Mouse (Mus musculus) bone marrow macrophage, adult 2 months (primary cell): Measurements from ENCODE around the gene Plcb2. TPM values are rescaled to one million over a fixed set of nuclear protein-coding genes. Genes with fewer than 3 reads are reported as not detected.
A peak's percentile ranks its signal among the peaks of the same experiment; 100 is the strongest.

Source experiments
- H3K27ac ChIP-seq: 2 replicates; pipeline ENCODE4 v1.5.1; 2012; ENCODE audit warnings: low read depth, low read length; ENCODE audit not compliant: insufficient read depth
- H3K4me1 ChIP-seq: 2 replicates; pipeline ENCODE4 v1.6.1; 2012; ENCODE audit warnings: low read length; ENCODE audit not compliant: control insufficient read depth, insufficient read depth
- H3K4me3 ChIP-seq: 2 replicates; pipeline ENCODE4 v1.5.1; 2012; ENCODE audit warnings: mild to moderate bottlenecking, low read length, moderate library complexity; ENCODE audit not compliant: insufficient read depth
- CTCF ChIP-seq: IDR thresholded peaks from 2 replicates; pipeline ENCODE4 v1.5.1; 2012; ENCODE audit warnings: low read depth, mild to moderate bottlenecking, low read length, moderate library complexity
- POLR2A ChIP-seq: IDR thresholded peaks from 2 replicates; pipeline ENCODE4 v1.6.1; 2012; ENCODE audit warnings: mild to moderate bottlenecking, low read depth, low read length, borderline replicate concordance
- polyA plus RNA-seq: library from polyadenylated mRNA; stranded (reverse); fragments of >200 nt; gene quantifications from 2 replicates; pipeline ENCODE4 v1.2.4, GENCODE M21; 2012; ENCODE audit not compliant: missing spikeins, insufficient read depth, insufficient read length

Plcb2 gene
- polyA plus RNA-seq, 1 experiment: 53.8 TPM

GRCm38 (mm10) chr2:118723693-118724486 lies 4.3 kb downstream of the Plcb2 start:
- Histone ChIP-seq H3K4me1 (peaks cover 18% of the 10 kb centered on the region), H3K27ac (no peak overlapping the region), H3K4me3 (no peak overlapping the region)
- TF ChIP-seq POLR2A: no peak
- no peak for TF ChIP-seq CTCF

GRCm38 (mm10) chr2:118716677-118717076 lies 11.6 kb downstream of the Plcb2 start:
- no peak overlapping the region for H3K27ac ChIP-seq
- TF ChIP-seq CTCF: no peak
- TF ChIP-seq POLR2A: no peak
- no peaks in the 10 kb centered on the region for H3K4me1 ChIP-seq
- no peak overlapping the region for H3K4me3 ChIP-seq

DNA sequence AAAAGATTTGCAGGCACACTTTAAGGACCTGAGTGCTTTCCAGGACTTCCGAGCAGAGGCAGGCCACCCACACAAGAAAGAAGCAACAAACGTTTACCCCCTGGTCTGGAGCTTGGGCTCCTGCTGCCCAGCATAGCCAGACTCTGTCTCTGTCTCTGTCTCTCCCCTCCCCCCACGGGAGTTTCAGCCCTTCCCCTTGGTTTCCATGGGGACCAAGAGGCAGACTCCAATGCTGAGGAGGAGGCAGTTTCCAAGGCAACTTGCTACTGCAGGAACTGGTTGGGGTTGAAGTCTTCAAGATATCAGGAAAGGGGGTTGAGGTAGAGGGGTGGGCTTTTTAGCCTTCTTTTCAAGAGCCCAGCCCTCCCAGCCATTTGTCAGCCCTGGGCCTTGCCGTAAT lies 14.0 kb downstream of the Plcb2 start:
- no peak overlapping the region for H3K27ac ChIP-seq
- H3K4me3 ChIP-seq: no peak overlapping the region
- H3K4me1 ChIP-seq: peaks cover 9% of the 10 kb centered on the region
- no peak for TF ChIP-seq CTCF
- TF ChIP-seq POLR2A: no peak

GRCm38 (mm10) chr2:118713631-118714030 lies 14.6 kb downstream of the Plcb2 start:
- no peak for TF ChIP-seq CTCF
- no peak for TF ChIP-seq POLR2A
- H3K4me3 ChIP-seq: no peak overlapping the region

DNA sequence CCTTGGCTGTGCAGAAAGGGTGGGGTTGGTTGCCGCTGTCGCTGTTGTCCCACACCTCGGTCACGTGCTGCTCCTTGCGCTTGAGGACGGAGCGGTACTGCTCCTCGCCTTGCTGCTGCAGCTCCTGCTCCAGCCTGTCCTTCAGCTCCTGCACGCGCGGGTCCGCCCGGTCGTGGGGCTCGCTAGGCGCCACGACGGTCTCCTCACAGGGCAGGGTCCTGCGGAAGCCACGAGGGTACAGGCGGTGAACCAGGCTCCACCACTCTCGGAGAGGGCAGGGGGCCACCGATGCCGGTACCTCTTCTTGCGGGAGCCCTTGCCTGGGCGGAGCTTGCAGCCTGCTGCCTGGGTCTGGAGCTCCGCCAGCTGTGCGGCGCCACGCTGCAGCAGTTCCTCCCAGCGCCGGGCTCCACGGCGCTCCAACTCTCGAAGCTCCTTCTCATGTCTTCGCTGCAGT lies 17.2 kb downstream of the Plcb2 start:
- Histone ChIP-seq H3K4me3 (peak overlapping the region; percentile 7; the same call in 1 of the 2 replicates), H3K4me1 (peaks cover 11% of the 10 kb centered on the region)
- TF ChIP-seq POLR2A (no peak), CTCF (no peak)

More at GRCm38 (mm10) chr2:118713631-118714030, 14.6 kb downstream of the Plcb2 start:
- Histone ChIP-seq H3K4me1 (peaks cover 11% of the 10 kb centered on the region), H3K27ac (no peak overlapping the region)

GRCm38 (mm10) chr2:118709655-118710221 lies 18.5 kb downstream of the Plcb2 start:
- Histone ChIP-seq H3K4me3 (no peak overlapping the region), H3K27ac (no peak overlapping the region), H3K4me1 (peaks cover 11% of the 10 kb centered on the region)
- no peak for TF ChIP-seq POLR2A
- no peak for TF ChIP-seq CTCF

More for the DNA sequence above, 17.2 kb downstream of the Plcb2 start:
- no peak overlapping the region for H3K27ac ChIP-seq

DNA sequence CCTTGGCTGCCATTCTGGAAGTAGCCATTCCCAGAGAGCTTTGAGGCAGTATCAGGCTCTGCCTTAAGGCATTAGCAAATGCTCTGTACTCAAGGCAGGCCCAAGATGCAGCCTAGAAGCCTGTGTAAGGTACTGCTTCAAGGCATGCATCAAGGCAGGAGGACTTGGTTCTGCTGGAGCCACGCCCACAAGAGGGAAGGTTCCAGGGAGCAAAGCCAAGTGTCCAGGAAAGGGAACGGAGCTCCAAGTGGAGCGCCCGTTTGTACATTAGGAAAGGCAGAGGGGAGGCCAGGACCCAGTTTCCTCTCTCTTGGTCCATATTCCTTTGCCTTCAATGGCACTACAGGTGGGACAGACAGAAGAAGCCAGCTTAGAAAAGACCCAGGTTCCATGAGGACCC lies 19.8 kb downstream of the Plcb2 start:
- Histone ChIP-seq H3K4me1 (peaks cover 11% of the 10 kb centered on the region), H3K4me3 (no peak overlapping the region), H3K27ac (no peak overlapping the region)
- TF ChIP-seq POLR2A: no peak
- TF ChIP-seq CTCF: no peak

- TF ChIP-seq POLR2A (no peak), CTCF (no peak)
- Histone ChIP-seq H3K4me1 (peaks cover 11% of the 10 kb centered on the region), H3K4me3 (no peak overlapping the region), H3K27ac (no peak overlapping the region)
These were observed 21.8 kb downstream of the Plcb2 start for GRCm38 (mm10) chr2:118706436-118706835.

DNA sequence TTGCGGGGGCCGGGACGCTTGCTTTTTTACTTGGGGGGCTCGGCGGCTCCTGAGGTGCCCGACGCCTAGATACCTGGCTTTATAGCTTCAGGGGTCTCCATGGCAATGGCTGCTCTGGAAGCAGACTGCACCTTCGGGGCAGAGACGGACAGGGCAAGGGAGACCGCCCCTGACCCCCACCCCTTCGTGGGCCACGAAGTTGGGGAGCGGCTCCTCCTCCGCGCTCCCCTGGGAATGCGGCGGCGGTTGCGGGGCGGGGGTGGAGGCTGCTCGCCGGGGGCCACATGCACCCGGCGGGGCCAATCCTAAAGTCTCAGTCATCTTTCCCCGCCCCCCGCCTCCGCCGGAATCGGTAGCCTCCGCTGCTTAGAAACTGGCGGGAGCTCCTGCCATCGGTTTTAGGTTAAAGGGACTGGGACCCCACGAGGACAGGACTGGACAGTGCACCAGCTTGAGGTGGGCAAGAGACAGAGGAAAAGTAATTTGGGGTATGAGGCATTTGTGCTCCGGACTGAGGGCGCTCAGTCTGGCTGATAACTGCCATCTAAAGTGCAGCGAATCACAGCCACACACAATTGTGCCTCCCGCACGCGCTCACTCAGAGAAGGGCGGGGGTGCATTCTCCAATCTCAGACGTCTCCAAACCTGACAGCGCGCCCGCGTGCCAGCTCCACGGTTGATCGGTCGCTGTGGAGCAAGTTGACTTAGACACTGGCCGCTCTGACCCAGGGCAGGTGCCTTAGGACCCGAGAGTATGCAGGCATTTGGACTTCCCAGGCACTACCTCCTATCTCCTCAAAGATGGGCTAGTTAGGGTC lies 24.1 kb downstream of the Plcb2 start, which contains the start of gene Ankrd63:
Ankrd63 (minus strand) TSS at position 51 of the 818 bp plus-strand sequence.
- peaks cover under 1% of the 10 kb centered on the region; the same call in 1 of the 2 replicates for H3K4me1 ChIP-seq
- H3K4me3 ChIP-seq: peak within 1 kb of the TSS; percentile 40
- H3K27ac ChIP-seq: no peak within 1 kb of the TSS
- TF ChIP-seq CTCF (no peak), POLR2A (no peak)
